Mouse (Mus musculus): ENCODE data around the gene Bcan. TPM values are rescaled to one million over a fixed set of nuclear protein-coding genes. Genes with fewer than 3 reads are reported as not detected.

The Bcan gene
- polyA plus RNA-seq, 1 experiment from 2014 or later, result 1.1 TPM

DNA sequence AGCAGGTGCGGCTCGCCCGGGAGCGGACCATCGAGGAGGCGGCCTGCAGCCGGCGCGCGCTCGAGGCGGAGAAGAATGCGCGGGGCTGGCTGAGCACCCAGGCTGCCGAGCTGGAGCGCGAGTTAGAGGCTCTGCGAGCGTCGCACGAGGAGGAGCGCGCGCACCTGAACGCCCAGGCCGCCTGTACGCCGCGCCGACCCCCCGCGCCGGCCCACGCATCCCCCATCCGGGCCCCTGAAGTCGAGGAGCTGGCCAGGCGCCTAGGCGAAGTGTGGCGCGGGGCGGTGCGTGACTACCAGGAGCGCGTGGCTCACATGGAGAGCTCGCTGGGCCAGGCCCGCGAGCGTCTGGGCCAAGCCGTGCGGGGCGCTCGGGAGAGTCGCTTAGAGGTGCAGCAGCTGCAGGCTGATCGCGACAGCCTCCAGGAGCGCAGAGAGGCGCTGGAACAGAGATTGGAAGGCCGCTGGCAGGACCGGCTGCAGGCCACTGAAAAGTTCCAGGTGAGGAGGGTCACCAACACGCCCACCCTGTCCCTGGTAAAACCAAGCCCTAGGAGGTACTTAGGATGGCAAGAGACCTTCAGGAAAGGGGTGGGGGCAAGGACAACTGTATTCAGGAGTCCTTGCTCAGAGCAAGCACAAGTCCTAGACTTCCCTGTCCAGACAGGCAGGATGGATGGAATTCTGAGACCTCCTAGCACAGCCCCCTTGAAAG is 28.4 kb downstream of the Bcan start:
- ATAC-seq (ENCODE audit: low read depth), result 0 out of 2 replicates have a peak, but pooled peaks have one; percentile 16
- H3K4me1 ChIP-seq (ENCODE audit: control insufficient read depth, insufficient read depth, low read length), result peaks cover 32% of the 10 kb centered on the region
- 2% methylated on average over 31 of the region's 60 CpGs for WGBS

DNA sequence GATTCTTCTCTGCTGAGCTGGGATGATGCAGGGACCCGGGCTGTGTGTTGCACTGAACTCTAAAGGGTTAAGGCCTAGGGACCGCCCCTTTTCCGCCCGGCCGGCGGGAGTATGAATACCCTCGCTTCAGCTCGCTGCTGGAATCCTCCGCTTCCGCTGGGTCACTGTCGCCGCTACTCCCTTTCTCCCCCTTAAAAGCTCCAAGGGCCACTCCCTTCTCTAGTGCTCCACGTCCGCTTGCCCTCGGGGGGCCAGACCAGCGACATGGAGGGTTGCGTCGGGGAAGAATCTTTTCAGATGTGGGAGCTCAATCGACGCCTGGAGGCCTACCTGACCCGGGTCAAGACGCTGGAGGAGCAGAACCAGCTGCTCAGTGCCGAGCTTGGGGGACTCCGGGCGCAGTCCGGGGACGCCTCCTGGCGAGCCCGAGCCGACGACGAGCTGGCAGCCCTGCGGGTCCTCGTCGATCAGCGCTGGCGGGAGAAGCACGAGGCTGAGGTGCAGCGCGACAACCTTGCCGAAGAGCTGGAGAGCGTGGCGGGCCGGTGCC is 29.0 kb downstream of the Bcan start, which contains the start of gene Nes:
Gene Nes (plus strand): TSS at position 140 of the 550 bp plus-strand sequence.
- Histone ChIP-seq H3K4me1 (ENCODE audit: control insufficient read depth, insufficient read depth, low read length) (peaks cover 32% of the 10 kb centered on the region), H3K4me2 (ENCODE audit: low read depth, low read length) (peak within 1 kb of the TSS; percentile 95), H3K9me3 (ENCODE audit: control insufficient read depth, low read length) (no peaks in the 10 kb centered on the region), H3K9ac (ENCODE audit: low read depth, low read length) (peak within 1 kb of the TSS; percentile 69), H3K27ac (replicated peaks; ENCODE audit: low read depth, low read length) (peak within 1 kb of the TSS; percentile 65), H3K27me3 (replicated peaks; ENCODE audit: control insufficient read depth, insufficient read depth, low read length) (peaks cover 8% of the 10 kb centered on the region), H3K4me3 (ENCODE audit: low read depth, low read length) (peak within 1 kb of the TSS; percentile 54), H3K36me3 (ENCODE audit: control insufficient read depth, insufficient read depth, low read length) (0 out of 2 replicates have a peak, but pooled peaks cover 6% of the 10 kb centered on the region)
- DNase-seq (ENCODE audit: low spot score) (peak; percentile 92), ATAC-seq (ENCODE audit: low read depth) (peak; percentile 76)
- WGBS, result 0% methylated on average over 28 of the region's 44 CpGs

More for the DNA sequence above, 28.4 kb downstream of the Bcan start:
- Histone ChIP-seq H3K9ac (ENCODE audit: low read depth, low read length) (peak overlapping the region; percentile 69), H3K27me3 (replicated peaks; ENCODE audit: control insufficient read depth, insufficient read depth, low read length) (peaks cover 8% of the 10 kb centered on the region), H3K4me3 (ENCODE audit: low read depth, low read length) (peak overlapping the region; percentile 54), H3K4me2 (ENCODE audit: low read depth, low read length) (peak overlapping the region; percentile 95), H3K27ac (replicated peaks; ENCODE audit: low read depth, low read length) (peak overlapping the region; percentile 65), H3K9me3 (ENCODE audit: control insufficient read depth, low read length) (no peaks in the 10 kb centered on the region), H3K36me3 (ENCODE audit: control insufficient read depth, insufficient read depth, low read length) (0 out of 2 replicates have a peak, but pooled peaks cover 10% of the 10 kb centered on the region)
- DNase-seq (ENCODE audit: low spot score), result no peak

- no peak overlapping the region; the same call in 1 of the 2 replicates for H3K27ac ChIP-seq (replicated peaks; ENCODE audit: low read depth, low read length)
- WGBS, result under 1% methylated on average over 21 of the region's 21 CpGs
- H3K4me3 ChIP-seq (ENCODE audit: low read depth, low read length), result peak overlapping the region; percentile 54
- H3K27me3 ChIP-seq (replicated peaks; ENCODE audit: control insufficient read depth, insufficient read depth, low read length), result peaks cover 8% of the 10 kb centered on the region
- ATAC-seq (ENCODE audit: low read depth) (peak; percentile 13; the same call in 1 of the 2 replicates), DNase-seq (ENCODE audit: low spot score) (peak; percentile 87)
- H3K36me3 ChIP-seq (ENCODE audit: control insufficient read depth, insufficient read depth, low read length), result 0 out of 2 replicates have a peak, but pooled peaks cover 1% of the 10 kb centered on the region
- H3K4me1 ChIP-seq (ENCODE audit: control insufficient read depth, insufficient read depth, low read length), result peaks cover 32% of the 10 kb centered on the region
- H3K4me2 ChIP-seq (ENCODE audit: low read depth, low read length), result peak overlapping the region; percentile 95
- no peaks in the 10 kb centered on the region for H3K9me3 ChIP-seq (ENCODE audit: control insufficient read depth, low read length)
- H3K9ac ChIP-seq (ENCODE audit: low read depth, low read length), result peak overlapping the region; percentile 69
Measured at GRCm38 (mm10) chr3:87970184-87970938, 29.7 kb downstream of the Bcan start.

DNA sequence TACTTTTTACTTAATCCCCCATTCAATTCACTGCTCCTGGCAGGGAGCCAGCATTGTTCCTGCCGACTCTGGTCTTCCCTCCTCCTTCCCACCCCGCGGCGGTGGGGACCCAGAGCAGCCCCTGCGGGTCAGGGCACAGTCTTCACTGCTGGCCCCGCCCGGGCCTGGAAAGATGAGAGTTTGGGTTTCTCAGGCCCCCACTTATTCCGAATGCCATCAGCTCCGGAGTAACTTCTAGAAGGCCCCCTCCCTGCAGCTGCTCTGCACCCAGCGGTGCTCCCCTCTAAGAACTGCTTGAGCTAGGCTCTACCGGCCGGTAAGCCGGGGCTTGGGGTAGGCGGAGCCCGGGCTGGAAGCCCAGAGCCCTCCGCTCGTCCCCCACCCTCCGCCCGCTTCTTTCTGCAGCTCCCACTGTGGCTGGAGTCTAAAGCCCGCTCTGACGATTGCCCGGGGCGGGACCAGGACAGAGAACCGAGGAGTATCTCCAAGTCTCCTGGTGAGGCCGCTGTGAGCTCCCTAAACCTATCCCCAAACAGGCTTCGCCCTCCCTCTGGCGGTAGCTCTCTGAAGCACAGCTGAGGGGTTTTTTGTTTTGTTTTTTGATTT is 39.3 kb downstream of the Bcan start:
- no peaks in the 10 kb centered on the region for H3K36me3 ChIP-seq (ENCODE audit: control insufficient read depth, insufficient read depth, low read length)

DNA sequence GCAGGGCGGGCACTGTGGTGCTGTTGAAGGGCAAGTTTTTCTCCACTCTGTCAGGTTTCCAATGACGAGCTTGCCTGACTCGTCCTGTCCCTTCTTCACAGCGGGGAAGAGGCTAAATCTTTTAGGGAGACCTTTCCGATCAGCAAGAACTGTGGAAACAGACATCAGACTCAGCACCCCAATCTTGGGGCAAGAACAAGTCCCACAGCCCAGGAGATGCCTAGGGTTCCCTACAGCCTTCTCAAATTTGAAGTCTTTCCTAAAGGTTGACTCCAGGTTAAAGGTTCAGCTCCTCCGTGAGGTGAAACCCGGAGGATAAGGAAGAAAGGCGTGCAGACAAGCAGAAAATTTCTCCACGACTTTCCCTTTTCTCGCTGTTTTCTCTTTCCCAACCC is 39.8 kb downstream of the Bcan start:
- Histone ChIP-seq H3K27ac (replicated peaks; ENCODE audit: low read depth, low read length) (peak overlapping the region; percentile 96), H3K9me3 (ENCODE audit: control insufficient read depth, low read length) (no peaks in the 10 kb centered on the region), H3K4me3 (ENCODE audit: low read depth, low read length) (peak overlapping the region; percentile 38), H3K4me1 (ENCODE audit: control insufficient read depth, insufficient read depth, low read length) (peaks cover 22% of the 10 kb centered on the region), H3K9ac (ENCODE audit: low read depth, low read length) (peak overlapping the region; percentile 65), H3K27me3 (replicated peaks; ENCODE audit: control insufficient read depth, insufficient read depth, low read length) (no peaks in the 10 kb centered on the region), H3K36me3 (ENCODE audit: control insufficient read depth, insufficient read depth, low read length) (no peaks in the 10 kb centered on the region), H3K4me2 (ENCODE audit: low read depth, low read length) (peak overlapping the region; percentile 62)
- ATAC-seq (ENCODE audit: low read depth), result no peak
- DNase-seq (ENCODE audit: low spot score), result no peak
- WGBS, result 6% methylated on average over 10 of the region's 10 CpGs

More for the DNA sequence above, 39.3 kb downstream of the Bcan start:
- H3K27ac ChIP-seq (replicated peaks; ENCODE audit: low read depth, low read length), result peak overlapping the region; percentile 96
- no peaks in the 10 kb centered on the region for H3K27me3 ChIP-seq (replicated peaks; ENCODE audit: control insufficient read depth, insufficient read depth, low read length)
- ATAC-seq (ENCODE audit: low read depth) (peak; percentile 98), DNase-seq (ENCODE audit: low spot score) (peak; percentile 99)
- 1% methylated on average over 27 of the region's 27 CpGs for WGBS
- no peaks in the 10 kb centered on the region for H3K9me3 ChIP-seq (ENCODE audit: control insufficient read depth, low read length)
- peak overlapping the region; percentile 62 for H3K4me2 ChIP-seq (ENCODE audit: low read depth, low read length)
- peak overlapping the region; percentile 65 for H3K9ac ChIP-seq (ENCODE audit: low read depth, low read length)
- H3K4me3 ChIP-seq (ENCODE audit: low read depth, low read length), result peak overlapping the region; percentile 38
- peaks cover 22% of the 10 kb centered on the region for H3K4me1 ChIP-seq (ENCODE audit: control insufficient read depth, insufficient read depth, low read length)

GRCm38 (mm10) chr3:87959371-87959770 is 40.7 kb downstream of the Bcan start:
- DNase-seq (ENCODE audit: low spot score), result no peak
- H3K27me3 ChIP-seq (replicated peaks; ENCODE audit: control insufficient read depth, insufficient read depth, low read length), result no peaks in the 10 kb centered on the region
- peak overlapping the region; percentile 96 for H3K27ac ChIP-seq (replicated peaks; ENCODE audit: low read depth, low read length)
- WGBS, result 57% methylated on average over 7 of the region's 7 CpGs
- no peaks in the 10 kb centered on the region for H3K9me3 ChIP-seq (ENCODE audit: control insufficient read depth, low read length)
- no peak overlapping the region for H3K4me2 ChIP-seq (ENCODE audit: low read depth, low read length)
- no peak overlapping the region for H3K9ac ChIP-seq (ENCODE audit: low read depth, low read length)
- no peak overlapping the region for H3K4me3 ChIP-seq (ENCODE audit: low read depth, low read length)
- ATAC-seq (ENCODE audit: low read depth), result no peak
- H3K36me3 ChIP-seq (ENCODE audit: control insufficient read depth, insufficient read depth, low read length), result peaks cover 7% of the 10 kb centered on the region; the same call in 1 of the 2 replicates
- H3K4me1 ChIP-seq (ENCODE audit: control insufficient read depth, insufficient read depth, low read length), result peaks cover 22% of the 10 kb centered on the region

DNA sequence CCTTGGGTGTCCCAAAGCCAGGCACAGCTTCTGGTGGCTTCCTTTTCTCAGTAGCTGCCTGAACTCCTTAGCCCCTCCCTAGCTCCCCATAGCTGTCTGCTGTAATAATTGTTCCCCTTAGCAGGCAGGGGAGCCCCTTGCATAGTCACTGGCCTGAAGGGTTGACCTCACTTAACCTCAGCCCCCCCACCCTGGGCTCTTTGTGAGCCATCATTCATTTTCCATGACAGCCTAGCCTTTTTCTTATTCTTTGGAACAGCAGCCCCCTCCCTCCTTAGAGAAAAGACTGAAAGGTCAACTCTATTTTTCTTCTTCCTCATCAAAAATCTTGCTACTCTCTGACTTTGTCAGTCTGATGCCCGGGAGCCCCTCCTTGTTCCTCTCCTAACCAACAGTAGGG is 41.1 kb downstream of the Bcan start:
- no peak overlapping the region for H3K4me2 ChIP-seq (ENCODE audit: low read depth, low read length)
- H3K36me3 ChIP-seq (ENCODE audit: control insufficient read depth, insufficient read depth, low read length), result peaks cover 10% of the 10 kb centered on the region; the same call in 1 of the 2 replicates
- WGBS, result 34% methylated on average over 1 of the region's 1 CpGs
- no peak overlapping the region for H3K9ac ChIP-seq (ENCODE audit: low read depth, low read length)
- H3K9me3 ChIP-seq (ENCODE audit: control insufficient read depth, low read length), result no peaks in the 10 kb centered on the region
- H3K4me3 ChIP-seq (ENCODE audit: low read depth, low read length), result no peak overlapping the region
- peak overlapping the region; percentile 96 for H3K27ac ChIP-seq (replicated peaks; ENCODE audit: low read depth, low read length)
- ATAC-seq (ENCODE audit: low read depth), result no peak
- DNase-seq (ENCODE audit: low spot score), result no peak
- peaks cover 22% of the 10 kb centered on the region for H3K4me1 ChIP-seq (ENCODE audit: control insufficient read depth, insufficient read depth, low read length)
- no peaks in the 10 kb centered on the region for H3K27me3 ChIP-seq (replicated peaks; ENCODE audit: control insufficient read depth, insufficient read depth, low read length)

DNA sequence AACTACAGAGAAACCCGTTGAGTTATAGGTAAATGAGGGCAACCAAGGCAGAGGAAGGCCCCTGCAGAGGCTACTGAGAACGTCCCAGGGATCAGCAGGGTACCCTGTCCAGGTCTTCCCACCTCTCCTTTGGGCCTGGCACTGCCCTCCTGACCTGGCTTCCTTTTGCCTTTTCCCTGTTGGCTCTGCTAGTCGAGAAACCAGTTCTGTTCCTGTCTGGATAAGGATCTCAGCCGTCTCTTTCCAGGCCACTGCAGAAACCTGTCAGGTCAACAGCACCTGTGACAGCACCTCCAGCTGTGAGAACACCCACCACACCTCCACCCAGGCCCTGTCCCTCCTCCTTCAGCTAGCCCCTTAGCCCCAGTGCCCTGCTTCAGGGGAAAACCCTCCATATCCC is 41.6 kb downstream of the Bcan start:
- Histone ChIP-seq H3K9ac (ENCODE audit: low read depth, low read length) (no peak overlapping the region), H3K4me3 (ENCODE audit: low read depth, low read length) (no peak overlapping the region), H3K4me2 (ENCODE audit: low read depth, low read length) (no peak overlapping the region), H3K27ac (replicated peaks; ENCODE audit: low read depth, low read length) (peak overlapping the region; percentile 96; the same call in 1 of the 2 replicates), H3K27me3 (replicated peaks; ENCODE audit: control insufficient read depth, insufficient read depth, low read length) (no peaks in the 10 kb centered on the region), H3K4me1 (ENCODE audit: control insufficient read depth, insufficient read depth, low read length) (peaks cover 22% of the 10 kb centered on the region), H3K9me3 (ENCODE audit: control insufficient read depth, low read length) (no peaks in the 10 kb centered on the region), H3K36me3 (ENCODE audit: control insufficient read depth, insufficient read depth, low read length) (peaks cover 12% of the 10 kb centered on the region)
- DNase-seq (ENCODE audit: low spot score) (no peak), ATAC-seq (ENCODE audit: low read depth) (no peak)
- WGBS, result 21% methylated on average over 4 of the region's 4 CpGs
